Mouse (Mus musculus): ENCODE measurements around the gene Katnal1. TPM values are rescaled to one million over a fixed set of nuclear protein-coding genes. Genes with fewer than 3 reads are reported as not detected.

Katnal1 gene
- total and polyA plus RNA-seq, 3 experiments, result 12.8 to 14.8 TPM; not detected in 1

Other genes with a start within 250 kb of the Katnal1 start
- gene Gm42791, start 65.8 kb upstream of the Katnal1 start, total RNA-seq (2012; rRNA removed), result 1.2 TPM in 1 of 2 replicates, not detected in the other
- 1 to 10 TPM in 1 of 2 experiments, not detected in 1; 2.1 TPM for gene Gm42791, start 65.8 kb upstream of the Katnal1 start, polyA plus RNA-seq (2012; ENCODE audit: insufficient read depth in 1 of 2, insufficient read length in 2 of 2, low read depth in 1 of 2, low replicate concordance in 2 of 2, missing spikeins in 1 of 2)